Mouse (Mus musculus): Measurements from ENCODE around the gene Olfr726.

Gene Olfr726

DNA sequence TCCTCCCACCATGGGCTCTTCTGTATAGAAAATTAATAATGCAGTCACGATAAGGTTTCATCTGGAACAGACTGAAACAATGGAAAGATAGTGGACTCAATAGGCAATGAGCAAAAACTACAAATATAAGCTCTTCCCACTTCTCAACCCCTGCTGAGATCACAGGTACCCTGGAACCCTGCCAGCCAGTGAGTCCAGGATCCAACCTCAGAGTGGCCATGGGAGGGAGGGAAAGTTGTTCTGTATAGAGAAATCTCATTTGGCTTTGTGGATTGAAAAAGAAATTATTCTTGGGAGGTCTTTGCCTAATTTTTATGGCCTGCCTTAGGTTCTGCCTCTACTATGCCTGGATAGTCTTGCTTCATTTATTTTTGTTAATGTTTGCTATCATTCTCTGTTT is at the start of gene Olfr726:
Olfr726 (minus strand) TSS at position 101 of the 400 bp plus-strand sequence.
- no peak for DNase-seq (ENCODE audit: extremely low spot score, low spot score)

DNA sequence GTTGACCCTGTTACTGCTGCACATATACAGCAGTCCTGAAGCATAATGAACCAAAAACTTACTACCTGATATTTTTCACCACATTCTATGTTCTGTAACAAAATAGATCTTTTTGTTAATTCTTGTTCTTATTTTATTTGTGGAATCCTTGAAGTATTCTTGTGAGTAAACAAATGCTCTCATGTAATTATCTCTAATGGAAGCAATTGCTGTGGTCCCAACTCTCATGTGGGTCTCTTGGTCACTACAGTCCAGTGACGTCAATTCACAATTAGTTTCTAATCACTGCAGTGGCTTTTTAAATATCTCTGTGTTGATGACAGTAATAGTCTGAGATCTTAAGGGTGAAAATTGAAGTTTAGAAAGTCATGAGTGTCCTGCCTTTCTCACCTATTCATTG is 32.1 kb upstream of the Olfr726 start, which contains the start of gene Olfr727:
Olfr727 (plus strand) TSS at position 301 of the 400 bp plus-strand sequence.
- no peak for DNase-seq (ENCODE audit: extremely low spot score, low spot score)

DNA sequence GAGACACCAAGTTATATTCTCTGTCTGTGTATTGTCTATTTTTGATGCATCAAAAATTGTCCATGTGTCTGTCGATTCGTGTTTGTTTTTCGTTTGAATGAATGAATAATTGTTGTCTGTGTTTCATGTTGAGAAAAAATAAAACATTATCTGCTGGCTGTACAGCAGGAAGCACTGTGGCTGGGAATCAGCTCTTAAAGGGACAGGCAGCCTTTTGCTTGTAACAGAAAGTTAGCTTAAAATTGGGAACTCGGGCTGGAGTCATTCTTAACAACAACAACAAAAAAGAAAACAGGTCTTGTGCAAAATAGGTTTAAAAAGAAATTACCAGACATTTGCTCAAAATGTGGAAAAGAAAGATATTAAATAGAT is 28.0 kb downstream of the Olfr726 start:
- DNase-seq (ENCODE audit: extremely low spot score, low spot score): no peak

DNA sequence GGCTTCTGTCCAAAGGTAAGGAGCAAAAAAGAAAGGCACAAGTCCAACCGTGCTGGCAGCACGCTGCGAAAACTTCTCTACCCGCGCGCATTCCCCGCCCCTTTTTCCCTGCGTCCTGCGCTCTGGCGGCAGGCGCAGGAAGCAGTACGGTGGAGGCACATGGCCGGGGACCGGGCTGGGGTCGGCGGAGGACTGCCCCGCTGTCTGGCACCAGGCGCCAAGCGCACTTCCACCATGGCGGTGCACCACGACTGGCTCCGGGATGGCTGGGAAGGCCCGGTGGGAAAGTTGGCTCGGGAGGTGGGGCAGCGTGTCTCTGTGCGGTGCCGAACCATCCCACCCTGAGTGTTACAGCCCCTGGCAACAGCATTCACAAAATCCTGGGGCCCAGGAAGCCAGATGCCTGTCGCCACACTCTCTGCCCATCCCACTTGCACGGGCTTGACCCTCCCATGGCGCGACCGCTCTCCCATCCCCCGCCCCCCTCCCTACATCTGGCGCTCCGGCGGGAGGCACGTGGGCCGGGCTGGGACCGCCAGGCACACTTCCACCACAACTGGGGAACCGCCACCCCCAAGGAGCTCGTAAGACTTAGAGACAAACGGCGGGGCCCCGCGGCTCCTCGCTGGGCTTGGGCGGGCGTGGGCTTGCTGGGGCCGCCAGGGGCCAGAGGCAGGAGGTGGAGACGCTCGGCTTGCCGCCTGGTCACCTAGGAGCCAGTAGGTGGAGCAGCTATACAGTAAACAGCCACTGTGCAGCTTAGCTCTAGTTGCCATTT is 28.6 kb downstream of the Olfr726 start:
- peak; percentile 89 for DNase-seq (ENCODE audit: extremely low spot score, low spot score)

DNA sequence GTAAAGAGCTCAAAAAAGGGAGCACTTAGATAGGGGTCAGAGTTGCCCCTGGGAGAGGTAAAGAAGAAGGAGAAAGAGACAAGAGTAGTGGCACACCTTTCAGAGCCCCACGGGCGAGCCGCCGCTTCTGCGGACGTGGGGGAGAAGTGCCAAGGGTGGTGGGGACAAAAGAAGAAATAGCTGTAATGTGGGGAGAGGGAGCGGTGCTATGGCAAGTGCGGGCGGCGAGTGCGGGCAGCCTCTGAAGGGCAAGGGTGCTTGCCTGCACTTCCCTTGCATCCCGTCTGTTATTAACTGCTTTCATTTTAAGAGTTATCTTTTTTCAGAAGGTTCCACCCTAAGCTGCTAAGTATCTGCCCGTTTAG is 29.2 kb downstream of the Olfr726 start:
- DNase-seq (ENCODE audit: extremely low spot score, low spot score): no peak

DNA sequence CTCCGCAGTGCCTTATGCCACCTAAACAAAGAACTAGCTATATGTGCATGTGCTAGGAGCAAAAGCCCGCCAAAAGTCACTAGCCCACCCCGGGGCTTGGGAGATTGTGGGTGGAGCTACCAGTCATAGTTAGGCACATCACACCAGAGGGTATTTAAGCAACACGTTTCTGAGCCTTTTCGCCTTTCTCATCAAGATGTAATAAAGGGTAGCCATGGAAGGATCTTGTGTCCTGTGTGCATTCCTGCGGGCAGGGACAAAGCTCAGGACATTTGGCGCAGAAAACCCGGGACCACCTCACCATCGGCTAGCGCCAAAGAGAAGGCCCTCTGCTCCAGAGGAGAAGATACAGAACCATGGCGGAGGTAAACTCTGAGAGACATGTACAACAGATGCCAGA is 29.6 kb downstream of the Olfr726 start:
- peak; percentile 49 for DNase-seq (ENCODE audit: extremely low spot score, low spot score)

DNA sequence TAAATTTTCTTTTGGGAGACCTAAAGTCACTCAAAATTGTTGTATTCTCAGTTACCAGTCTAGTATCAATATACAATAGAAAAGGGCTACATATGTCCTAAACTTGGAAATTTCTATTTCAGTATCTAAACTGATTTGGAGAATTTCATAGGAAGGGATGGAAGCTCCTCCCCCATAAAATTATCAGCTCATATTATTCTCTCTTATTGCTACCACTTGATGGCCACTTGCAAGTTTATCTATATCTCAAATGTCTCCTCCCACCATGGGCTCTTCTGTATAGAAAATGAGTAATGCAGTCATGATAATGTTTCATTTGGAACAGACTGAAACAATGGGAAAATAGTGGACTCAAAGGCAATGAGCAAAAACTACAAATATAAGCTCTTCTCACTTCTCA is 50.5 kb downstream of the Olfr726 start, which contains the start of gene Olfr725:
Olfr725 (minus strand) TSS at position 101 of the 400 bp plus-strand sequence.
- no peak for DNase-seq (ENCODE audit: extremely low spot score, low spot score)
